Mouse (Mus musculus) layer of hippocampus, adult 18-20 months (tissue): ENCODE data around the gene Atrx. TPM values are rescaled to one million over a fixed set of nuclear protein-coding genes. Genes with fewer than 3 reads are reported as not detected.
A peak's percentile ranks its signal among the peaks of the same experiment; 100 is the strongest.

Source experiments
- DNase-seq, 2 experiments: peaks; one replicate each; pipeline ENCODE4 v3.0.0; 2022; ENCODE audit warnings: low spot score in 2 of 2
- total RNA-seq, 2 experiments: library from RNA; stranded (reverse); gene quantifications; 2 replicates each; pipeline ENCODE4 v1.2.3; 2021

Gene Atrx
- total RNA-seq, 2 experiments from 2014 or later = 152 to 168 TPM

DNA sequence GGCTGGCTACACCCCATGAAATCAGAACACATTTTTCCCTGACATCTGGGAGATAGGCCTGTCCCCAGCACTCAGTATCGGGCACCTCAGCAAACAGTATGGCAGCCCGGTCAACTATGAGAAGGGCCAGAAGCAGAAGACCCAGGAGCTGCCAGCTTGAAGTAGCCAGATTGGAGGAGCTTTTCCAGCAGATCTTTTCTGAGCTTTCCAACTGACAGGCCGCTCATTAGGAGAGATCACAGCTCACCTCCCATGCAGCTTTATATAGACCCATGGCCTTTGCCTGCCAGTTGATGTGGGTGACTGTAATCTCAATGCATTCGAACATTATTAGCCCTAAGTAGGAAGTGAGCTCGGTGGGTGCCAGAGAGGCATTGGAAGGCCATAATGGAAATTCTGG, 155.9 kb downstream of the Atrx start:
- DNase-seq = no peak

DNA sequence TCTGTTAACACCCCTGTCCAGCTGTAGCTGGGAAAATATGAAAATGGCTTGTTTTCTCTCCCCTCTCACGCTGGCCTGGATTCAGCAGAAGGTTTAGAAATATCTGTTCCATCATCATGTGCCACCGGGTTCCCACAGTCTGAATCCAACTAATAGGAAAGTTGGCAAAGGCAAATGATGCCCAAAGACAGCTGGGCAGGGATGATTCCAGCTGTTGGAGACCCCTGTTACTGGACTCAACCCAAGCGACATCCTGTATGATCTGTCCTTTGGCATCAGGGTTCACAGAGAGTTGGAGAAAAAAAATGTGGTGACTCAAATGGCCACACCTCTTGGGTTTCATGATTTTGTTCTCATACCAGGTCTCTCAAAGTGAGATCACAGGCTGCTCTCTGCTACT, 161.3 kb downstream of the Atrx start:
- no peak for DNase-seq

DNA sequence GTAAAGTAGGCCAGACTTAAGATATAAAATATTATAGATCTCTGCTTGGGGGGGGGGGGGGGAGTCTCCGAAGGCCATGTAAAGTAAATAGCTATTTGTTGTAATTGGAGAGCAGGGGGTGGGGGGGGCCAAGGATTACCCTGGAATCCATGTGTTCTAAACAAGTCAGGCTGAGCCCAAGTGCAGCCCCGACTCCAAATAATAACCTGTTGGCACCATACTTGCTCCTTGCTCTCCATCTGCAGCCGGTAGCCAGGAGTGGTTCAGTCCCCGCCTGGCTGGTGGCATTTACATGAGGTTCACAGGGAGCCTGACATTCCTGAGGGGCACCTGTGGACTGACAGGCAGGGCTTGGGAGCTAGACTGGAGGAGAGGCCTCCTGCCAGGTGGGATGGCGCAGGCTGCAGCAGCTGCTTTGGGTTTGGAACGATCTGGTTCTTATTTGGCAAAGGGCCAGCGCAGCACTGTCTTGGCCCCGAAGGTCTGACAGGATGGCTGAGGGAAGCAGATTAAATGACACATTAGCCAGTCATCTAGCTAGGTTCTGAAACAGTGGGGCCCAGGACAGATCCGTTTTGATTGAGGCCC, 161.9 kb downstream of the Atrx start:
- DNase-seq = no peak

DNA sequence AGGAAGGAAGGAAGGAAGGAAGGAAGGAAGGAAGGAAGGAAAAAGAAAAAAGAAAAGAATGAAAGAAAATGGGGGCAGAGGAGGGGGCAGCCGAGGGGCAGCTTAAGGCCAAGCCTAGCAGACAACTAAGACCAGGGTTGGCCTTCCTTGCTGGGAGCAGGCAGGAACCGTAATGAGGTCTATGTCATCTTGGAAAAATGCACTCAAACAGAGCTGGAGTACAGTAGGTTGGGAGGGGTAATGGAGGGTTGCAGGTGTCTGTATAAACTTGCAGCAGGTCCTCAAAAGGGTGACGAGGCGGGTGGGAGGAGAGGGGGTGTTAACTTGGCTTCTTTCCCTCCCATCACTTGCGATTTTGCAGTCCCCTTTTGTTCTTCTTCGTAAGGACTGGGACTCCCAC, 163.2 kb downstream of the Atrx start:
- no peak for DNase-seq

DNA sequence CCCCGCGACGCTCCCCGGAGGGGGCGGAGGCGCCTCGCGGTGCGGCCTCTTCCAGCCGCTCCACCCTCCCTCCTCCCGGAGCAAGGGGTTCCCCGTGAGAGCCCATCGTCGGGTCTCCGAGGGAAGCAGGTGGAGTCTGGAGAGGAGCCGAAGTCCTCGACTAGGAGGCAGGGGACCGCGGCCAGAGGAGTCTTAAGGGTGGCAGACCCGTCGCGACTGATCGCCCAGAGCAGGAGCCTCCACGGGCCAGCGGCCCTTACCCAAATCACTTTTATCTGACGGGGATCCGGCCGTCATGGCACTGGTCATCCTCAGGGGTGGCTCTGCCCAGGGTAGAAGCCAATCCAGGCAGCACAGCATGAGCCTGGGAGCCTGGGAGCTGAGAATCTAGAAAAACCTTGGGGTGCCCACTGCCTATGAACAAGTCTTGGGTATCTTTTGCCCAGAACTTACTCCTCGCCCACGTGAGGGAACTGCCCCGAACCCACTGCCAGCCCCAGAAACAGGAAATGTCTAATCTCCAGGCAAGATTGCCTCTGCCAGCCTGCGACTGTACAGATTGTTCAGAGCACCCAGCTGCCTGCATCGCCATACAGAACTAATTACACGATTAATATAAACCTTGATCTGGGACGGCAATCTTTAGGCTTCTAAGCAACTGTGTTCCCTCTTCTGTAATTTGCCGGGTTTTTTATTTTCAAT, 164.0 kb downstream of the Atrx start:
- no peak for DNase-seq

DNA sequence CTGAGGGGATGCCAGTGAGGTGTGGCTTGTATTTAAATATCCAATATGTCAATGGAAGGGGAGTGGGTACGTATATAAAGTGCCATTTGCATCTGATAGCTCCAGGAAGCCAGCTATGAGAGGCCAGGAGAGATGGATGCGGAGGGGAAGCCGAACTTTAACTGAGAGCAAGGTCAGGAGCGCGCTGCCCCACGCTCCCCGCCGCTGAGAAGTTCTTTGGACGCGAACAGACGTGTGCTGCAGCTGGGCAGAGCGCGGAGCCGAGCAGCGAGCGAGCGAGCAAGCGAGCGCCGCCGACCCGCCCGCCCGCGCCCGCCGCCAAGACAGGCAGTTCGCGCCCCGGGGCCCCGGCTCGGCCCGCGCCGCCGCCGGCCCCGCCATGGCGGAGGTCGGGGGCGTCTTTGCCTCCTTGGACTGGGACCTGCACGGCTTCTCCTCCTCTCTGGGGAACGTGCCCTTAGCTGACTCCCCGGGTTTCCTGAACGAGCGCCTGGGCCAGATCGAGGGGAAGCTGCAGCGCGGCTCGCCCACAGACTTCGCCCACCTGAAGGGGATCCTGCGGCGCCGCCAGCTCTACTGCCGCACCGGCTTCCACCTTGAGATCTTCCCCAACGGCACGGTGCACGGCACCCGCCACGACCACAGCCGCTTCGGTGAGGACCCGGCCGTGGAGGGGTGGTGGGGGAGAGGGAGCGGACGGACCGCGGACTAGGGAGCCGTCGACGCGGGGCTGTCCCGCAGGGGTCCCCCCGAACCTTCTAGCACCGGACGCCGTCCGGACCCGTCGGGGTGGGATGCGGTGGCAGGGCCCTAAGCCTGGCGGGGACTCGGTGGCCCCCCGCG, 164.8 kb downstream of the Atrx start, which contains the start of gene Fgf16:
Gene Fgf16 (plus strand): TSS at position 118 of the 843 bp plus-strand sequence.
- no peak for DNase-seq

DNA sequence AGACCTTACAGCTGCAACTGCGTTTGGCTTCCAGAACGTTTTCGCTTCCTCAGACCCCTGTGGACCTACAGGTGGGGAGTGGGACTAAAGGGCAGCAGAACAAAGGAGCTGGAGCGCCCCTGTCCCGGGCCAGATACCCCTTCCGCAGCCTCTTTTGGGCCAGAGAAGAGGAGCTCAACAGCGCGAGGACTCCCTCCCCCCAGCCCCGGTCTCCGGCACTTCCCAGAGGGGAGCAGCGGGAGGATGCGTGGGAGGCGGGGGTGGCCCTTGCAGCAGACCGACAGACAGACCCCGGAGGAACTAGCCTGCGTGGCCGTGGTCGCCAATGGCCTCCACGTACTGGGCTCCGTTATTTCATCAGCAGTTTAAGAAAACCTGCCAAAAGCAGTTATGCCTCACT, 165.6 kb downstream of the Atrx start:
- peak in 1 of 2 experiments; percentile 15 for DNase-seq

DNA sequence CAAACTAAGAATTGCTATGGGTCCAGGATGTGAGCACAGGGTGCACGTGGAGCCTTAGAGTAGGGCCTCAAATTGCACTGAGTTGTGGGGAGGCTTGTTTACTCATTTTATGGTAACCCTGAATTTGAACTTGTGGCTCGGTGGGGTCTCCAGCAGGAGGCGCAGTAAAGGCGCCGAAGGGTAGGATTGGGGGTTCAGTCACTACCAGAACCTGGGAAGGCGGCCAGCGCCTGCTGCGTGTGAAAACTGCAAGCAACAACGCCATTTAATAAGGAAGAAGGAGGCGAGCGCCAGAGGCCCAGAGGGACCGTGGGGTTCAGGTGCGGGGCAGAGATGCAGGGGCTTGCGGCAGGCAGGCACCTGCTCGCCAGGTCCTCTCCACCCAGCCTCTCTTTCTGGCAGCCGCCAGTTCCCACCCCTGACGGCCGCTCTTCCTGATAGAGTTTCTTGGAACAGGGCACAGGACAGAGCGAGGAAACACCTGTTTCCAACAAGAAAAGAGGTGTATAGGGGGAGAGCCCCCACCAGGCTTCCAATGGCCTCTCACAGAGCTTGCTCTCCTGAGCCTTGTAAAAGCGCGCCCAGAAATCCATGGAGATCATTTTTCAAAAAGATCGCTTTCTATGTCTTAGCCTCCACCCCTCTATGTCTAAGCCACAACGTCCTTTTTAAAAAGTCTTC, 166.2 kb downstream of the Atrx start:
- no peak for DNase-seq

Other genes with a start within 250 kb of the Atrx start
- gene Fgf16, start 165.1 kb downstream of the Atrx start, total RNA-seq = 1 to 10 TPM in 1 of 2 experiments, under 1 TPM in 1; 0.94 to 1.2 TPM
- gene Magt1, start 82.5 kb upstream of the Atrx start, total RNA-seq = 10 to 100 TPM; 13.9 to 15.8 TPM
- 100 to 1,000 TPM; 283 to 286 TPM for gene Cox7b, start 86.3 kb upstream of the Atrx start, total RNA-seq
- 1 to 10 TPM; 6.8 to 7.8 TPM for gene Atp7a, start 97.9 kb upstream of the Atrx start, total RNA-seq
- 1 to 10 TPM; 1.4 to 1.6 TPM for gene Tlr13, start 213.8 kb upstream of the Atrx start, total RNA-seq